8 mouse cellular contexts compared by ENCODE assay signal in the genomic region with DNA sequence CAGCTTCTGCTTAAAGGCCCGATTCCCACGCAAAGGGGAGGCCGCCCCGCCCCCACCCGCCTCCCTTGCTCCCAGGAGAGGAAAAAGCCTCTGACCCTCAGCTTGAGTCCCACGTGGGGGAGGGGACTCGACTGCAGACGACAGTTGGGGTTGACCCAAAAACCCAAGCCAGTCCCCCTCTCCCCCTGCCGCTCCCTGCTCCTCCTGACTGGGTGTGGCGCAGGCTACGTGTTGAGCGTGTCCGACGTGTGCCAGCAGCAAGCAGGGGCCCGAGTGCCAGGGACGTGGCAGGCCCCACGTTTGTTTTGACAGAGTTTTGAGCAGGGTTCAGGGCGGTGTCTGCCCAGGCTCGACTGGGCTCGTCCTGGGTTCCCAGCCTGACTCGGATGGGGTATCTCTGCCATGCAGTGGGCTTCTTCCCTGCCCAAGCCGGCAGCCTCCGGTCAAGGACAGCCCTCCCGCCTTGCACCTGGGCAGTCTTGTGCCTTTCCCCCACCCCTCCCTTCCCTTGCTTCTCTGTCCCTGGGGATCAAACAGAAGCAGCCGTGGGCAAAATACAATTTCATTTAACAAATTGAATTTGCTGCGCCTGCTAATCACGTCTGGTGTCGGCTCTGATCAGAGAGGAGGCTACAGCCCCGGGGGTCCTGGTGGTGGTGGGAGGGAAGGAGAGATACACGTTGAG. TPM values are rescaled to one million over a fixed set of nuclear protein-coding genes. Genes with fewer than 3 reads are reported as not detected.
DNase-seq lines count a peak whose midpoint lies in the region; ATAC-seq lines count a peak whose summit lies in the region.

No protein-coding gene starts in this region.

- H3K4me2 ChIP-seq in hindbrain, embryonic 12.5 days (replicated peaks) = peak overlapping the region; percentile 40
- peak overlapping the region; percentile 77 for H3K4me2 ChIP-seq in liver, embryonic 15.5 days
- peak overlapping the region; percentile 68 for H3K4me2 ChIP-seq in stomach, embryonic 16.5 days (ENCODE audit: low read depth, low read length)

- peaks cover 18% of the 10 kb centered on the region; the same call in 1 of the 2 replicates for H3K36me3 ChIP-seq in hindbrain, embryonic 12.5 days
- peaks cover 43% of the 10 kb centered on the region for H3K36me3 ChIP-seq in liver, embryonic 15.5 days (replicated peaks)
- peaks cover 24% of the 10 kb centered on the region for H3K36me3 ChIP-seq in stomach, embryonic 16.5 days (ENCODE audit: control insufficient read depth, insufficient read depth, low read length)

- peak overlapping the region; percentile 4; the same call in 1 of the 2 replicates for H3K4me3 ChIP-seq in hindbrain, embryonic 12.5 days
- H3K4me3 ChIP-seq in liver, embryonic 15.5 days (replicated peaks) = peak overlapping the region; percentile 23
- peak overlapping the region; percentile 44 for H3K4me3 ChIP-seq in stomach, embryonic 16.5 days (replicated peaks; ENCODE audit: low read length)

- H3K27me3 ChIP-seq in hindbrain, embryonic 12.5 days = peaks cover 58% of the 10 kb centered on the region
- peaks cover 50% of the 10 kb centered on the region for H3K27me3 ChIP-seq in liver, embryonic 15.5 days
- H3K27me3 ChIP-seq in stomach, embryonic 16.5 days (ENCODE audit: control insufficient read depth, insufficient read depth, low read length) = peaks cover 20% of the 10 kb centered on the region

- no peaks in the 10 kb centered on the region for H3K9me3 ChIP-seq in hindbrain, embryonic 12.5 days (replicated peaks)
- H3K9me3 ChIP-seq in liver, embryonic 15.5 days (replicated peaks) = no peaks in the 10 kb centered on the region
- H3K9me3 ChIP-seq in stomach, embryonic 16.5 days (replicated peaks; ENCODE audit: control insufficient read depth, low read length) = no peaks in the 10 kb centered on the region

- peak overlapping the region; percentile 40; the same call in 1 of the 2 replicates for H3K27ac ChIP-seq in hindbrain, embryonic 12.5 days
- H3K27ac ChIP-seq in liver, embryonic 15.5 days (replicated peaks) = peak overlapping the region; percentile 77
- H3K27ac ChIP-seq in stomach, embryonic 16.5 days (ENCODE audit: low read length) = peak overlapping the region; percentile 93

- peak; percentile 58 for DNase-seq in adrenal gland, postnatal 14 days
- DNase-seq in adrenal gland, postnatal 4 days (ENCODE audit: low spot score in 2 of 2) = no peak
- DNase-seq in embryo, embryonic 10 days (ENCODE audit: low spot score) = peak; percentile 74
- DNase-seq in spleen, postnatal 36 days (ENCODE audit: low spot score in 2 of 2) = no peak

- ATAC-seq in hindbrain, embryonic 12.5 days (ENCODE audit: low FRiP score) = no peak; the same call in 1 of the 2 replicates
- ATAC-seq in liver, embryonic 15.5 days (ENCODE audit: insufficient read depth) = peak; percentile 62
- ATAC-seq in stomach, embryonic 16.5 days (ENCODE audit: insufficient read depth, low FRiP score) = peak; percentile 81
- no peak for ATAC-seq in erythroid progenitor cell, adult 5-6 weeks (replicated peaks; ENCODE audit: low FRiP score, poor library complexity, severe bottlenecking)

- WGBS in hindbrain, embryonic 12.5 days = 5% methylated on average over 30 of the region's 30 CpGs
- WGBS in liver, embryonic 15.5 days (ENCODE audit: insufficient replicate concordance) = 29% methylated on average over 30 of the region's 30 CpGs
- WGBS in stomach, embryonic 16.5 days = 12% methylated on average over 30 of the region's 30 CpGs

- H3K4me1 ChIP-seq in hindbrain, embryonic 12.5 days = peaks cover 75% of the 10 kb centered on the region
- H3K4me1 ChIP-seq in liver, embryonic 15.5 days (replicated peaks) = peaks cover 87% of the 10 kb centered on the region
- H3K4me1 ChIP-seq in stomach, embryonic 16.5 days (ENCODE audit: control insufficient read depth, insufficient read depth, low read length) = peaks cover 75% of the 10 kb centered on the region

- peak overlapping the region; percentile 41 for H3K9ac ChIP-seq in hindbrain, embryonic 12.5 days
- H3K9ac ChIP-seq in liver, embryonic 15.5 days = peak overlapping the region; percentile 35
- H3K9ac ChIP-seq in stomach, embryonic 16.5 days (ENCODE audit: low read length) = peak overlapping the region; percentile 64

RNA-seq across cellular contexts. Expression of gene Ndufa4l2, which starts 2.0 kb away (rescaled TPM):
- total RNA-seq in adrenal gland, postnatal 14 days (2021) = 53.5 and 55.7 TPM in 2 replicates
- 10 to 100 TPM; 57.2 to 71.7 TPM for total RNA-seq in adrenal gland, postnatal 4 days (2021)
- 7.7 and 8.4 TPM in 2 replicates for polyA plus RNA-seq in hindbrain, embryonic 12.5 days (2016; fragmentation: Nextera tagmentation; extraction: Ambion mirVana)
- 20.7 and 42.1 TPM in 2 replicates for polyA plus RNA-seq in liver, embryonic 15.5 days (2015; fragmentation: Nextera tagmentation; extraction: Ambion mirVana)
- polyA plus RNA-seq in stomach, embryonic 16.5 days (2015; fragmentation: Nextera tagmentation; extraction: Ambion mirVana) = 192 and 231 TPM in 2 replicates
- total RNA-seq in erythroid progenitor cell, adult 5-6 weeks (2015; ENCODE audit: low replicate concordance) = not detected in 2 replicates
- total RNA-seq in erythroid progenitor cell, adult 5-6 weeks (2017; ENCODE audit: low replicate concordance) = not detected in 2 replicates

RNA-seq across cellular contexts. Expression of gene Shmt2, which starts 5.5 kb away (rescaled TPM):
- 50.9 and 57.3 TPM in 2 replicates for total RNA-seq in adrenal gland, postnatal 14 days (2021)
- 10 to 100 TPM; 66.7 to 69.4 TPM for total RNA-seq in adrenal gland, postnatal 4 days (2021)
- polyA plus RNA-seq in hindbrain, embryonic 12.5 days (2016; fragmentation: Nextera tagmentation; extraction: Ambion mirVana) = 67.1 and 67.5 TPM in 2 replicates
- polyA plus RNA-seq in liver, embryonic 15.5 days (2015; fragmentation: Nextera tagmentation; extraction: Ambion mirVana) = 138 and 159 TPM in 2 replicates
- 152 and 163 TPM in 2 replicates for polyA plus RNA-seq in stomach, embryonic 16.5 days (2015; fragmentation: Nextera tagmentation; extraction: Ambion mirVana)
- 17.2 and 28.1 TPM in 2 replicates for total RNA-seq in erythroid progenitor cell, adult 5-6 weeks (2015; ENCODE audit: low replicate concordance)
- 21.4 and 24.8 TPM in 2 replicates for total RNA-seq in erythroid progenitor cell, adult 5-6 weeks (2017; ENCODE audit: low replicate concordance)

RNA-seq across cellular contexts. Expression of gene Stac3, which starts 15.2 kb away (rescaled TPM):
- 1.7 and 2.7 TPM in 2 replicates for total RNA-seq in adrenal gland, postnatal 14 days (2021)
- total RNA-seq in adrenal gland, postnatal 4 days (2021) = 10 to 100 TPM in 1 of 2 experiments, 1 to 10 TPM in 1; 6.4 to 11.5 TPM
- polyA plus RNA-seq in hindbrain, embryonic 12.5 days (2016; fragmentation: Nextera tagmentation; extraction: Ambion mirVana) = 2.2 and 4.8 TPM in 2 replicates
- polyA plus RNA-seq in liver, embryonic 15.5 days (2015; fragmentation: Nextera tagmentation; extraction: Ambion mirVana) = 1.0 and 1.2 TPM in 2 replicates
- 0.70 and 5.5 TPM in 2 replicates for polyA plus RNA-seq in stomach, embryonic 16.5 days (2015; fragmentation: Nextera tagmentation; extraction: Ambion mirVana)
- total RNA-seq in erythroid progenitor cell, adult 5-6 weeks (2015; ENCODE audit: low replicate concordance) = not detected in 2 replicates
- total RNA-seq in erythroid progenitor cell, adult 5-6 weeks (2017; ENCODE audit: low replicate concordance) = not detected in 2 replicates

RNA-seq across cellular contexts. Expression of gene Nxph4, which starts 17.6 kb away (rescaled TPM):
- 7.4 and 8.0 TPM in 2 replicates for total RNA-seq in adrenal gland, postnatal 14 days (2021)
- total RNA-seq in adrenal gland, postnatal 4 days (2021) = 10 to 100 TPM; 13.6 to 14.0 TPM
- 101 and 109 TPM in 2 replicates for polyA plus RNA-seq in hindbrain, embryonic 12.5 days (2016; fragmentation: Nextera tagmentation; extraction: Ambion mirVana)
- polyA plus RNA-seq in liver, embryonic 15.5 days (2015; fragmentation: Nextera tagmentation; extraction: Ambion mirVana) = 0.07 TPM in 1 of 2 replicates, not detected in the other
- 3.4 and 4.6 TPM in 2 replicates for polyA plus RNA-seq in stomach, embryonic 16.5 days (2015; fragmentation: Nextera tagmentation; extraction: Ambion mirVana)
- not detected in 2 replicates for total RNA-seq in erythroid progenitor cell, adult 5-6 weeks (2015; ENCODE audit: low replicate concordance)
- not detected in 2 replicates for total RNA-seq in erythroid progenitor cell, adult 5-6 weeks (2017; ENCODE audit: low replicate concordance)

Comparison
In these comparisons a context has a peak if more than half of its experiments do, and no peak if none do; other contexts are left out.
1. DNase-seq: peak in adrenal gland, postnatal 14 days (single experiment) and embryo, embryonic 10 days (single experiment); none in adrenal gland, postnatal 4 days (0 of 2) and spleen, postnatal 36 days (0 of 2).
2. ATAC-seq: peak in liver, embryonic 15.5 days (single experiment) and stomach, embryonic 16.5 days (single experiment); none in hindbrain, embryonic 12.5 days (single experiment) and erythroid progenitor cell, adult 5-6 weeks (single experiment).
3. H3K27ac ChIP-seq: peak in every context shown above with its lines; median percentile 93 in stomach, embryonic 16.5 days; 77 in liver, embryonic 15.5 days; 40 in hindbrain, embryonic 12.5 days.
4. RNA of gene Ndufa4l2, which starts 2.0 kb away (total RNA-seq): 57.2 to 71.7 TPM in adrenal gland, postnatal 4 days and 53.5 to 55.7 TPM in adrenal gland, postnatal 14 days; not detected in erythroid progenitor cell, adult 5-6 weeks; every median in the first group is over 10 times any median in the second.
5. Peak in every context shown above with its lines, with median percentiles within 50 percentile points of each other: H3K4me2 ChIP-seq, H3K4me3 ChIP-seq and H3K9ac ChIP-seq.